Mouse (Mus musculus) B cell, adult 2 months (primary cell): ENCODE measurements around the gene Gas2l3.

Source experiments
- DNase-seq, 2 experiments: peaks; one replicate each; pipeline ENCODE4 v3.0.0; 2022

The Gas2l3 gene

DNA sequence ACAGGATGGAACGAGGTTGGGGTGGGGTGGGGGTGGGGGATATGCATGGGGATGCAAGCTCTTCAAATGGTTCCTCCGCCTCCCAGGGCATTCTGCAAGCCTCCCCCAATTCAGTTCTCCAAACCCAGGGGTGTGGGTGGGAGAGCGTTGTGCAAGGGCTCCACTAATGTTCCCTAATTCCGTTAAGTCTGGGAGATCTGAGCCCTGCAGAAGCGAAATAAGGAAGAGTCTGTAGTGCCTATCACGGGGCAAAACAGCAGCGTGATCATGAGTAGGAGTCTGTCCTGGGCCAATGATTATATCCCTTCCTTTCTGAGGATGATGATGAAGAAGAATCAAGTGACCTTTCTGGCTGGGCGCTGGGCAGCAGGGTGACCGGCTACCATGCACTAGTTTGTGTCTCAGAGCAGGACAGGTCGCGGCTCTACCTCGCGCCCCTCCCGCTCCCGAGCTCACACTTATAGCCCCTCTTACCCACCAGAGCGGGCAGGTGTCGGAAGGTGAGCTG is 598 bp downstream of the Gas2l3 start:
- no peak for DNase-seq

DNA sequence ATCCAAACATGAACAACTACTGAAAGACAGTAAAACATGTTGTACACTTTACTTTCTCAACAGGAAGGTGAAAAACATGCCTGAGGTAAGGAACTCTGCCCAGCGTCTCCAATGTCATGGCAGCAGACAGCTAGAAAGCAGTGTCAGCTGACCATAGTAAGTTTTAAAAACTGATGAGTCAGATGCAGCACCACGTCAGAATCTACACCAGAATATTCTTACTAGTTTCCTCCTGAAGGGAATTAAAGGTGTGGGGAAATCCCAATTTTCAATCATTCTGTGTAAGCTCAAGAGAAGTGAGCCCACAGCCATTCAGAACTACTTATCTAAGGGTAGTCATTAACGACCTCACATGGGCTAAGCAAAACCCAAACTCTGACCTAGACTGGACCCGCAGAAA is 1.1 kb downstream of the Gas2l3 start:
- no peak for DNase-seq

GRCm38 (mm10) chr10:89441961-89442360 is 1.8 kb downstream of the Gas2l3 start:
- DNase-seq = no peak

GRCm38 (mm10) chr10:89439380-89439779 is 4.4 kb downstream of the Gas2l3 start:
- no peak for DNase-seq

GRCm38 (mm10) chr10:89437996-89438395 is 5.8 kb downstream of the Gas2l3 start:
- no peak for DNase-seq

DNA sequence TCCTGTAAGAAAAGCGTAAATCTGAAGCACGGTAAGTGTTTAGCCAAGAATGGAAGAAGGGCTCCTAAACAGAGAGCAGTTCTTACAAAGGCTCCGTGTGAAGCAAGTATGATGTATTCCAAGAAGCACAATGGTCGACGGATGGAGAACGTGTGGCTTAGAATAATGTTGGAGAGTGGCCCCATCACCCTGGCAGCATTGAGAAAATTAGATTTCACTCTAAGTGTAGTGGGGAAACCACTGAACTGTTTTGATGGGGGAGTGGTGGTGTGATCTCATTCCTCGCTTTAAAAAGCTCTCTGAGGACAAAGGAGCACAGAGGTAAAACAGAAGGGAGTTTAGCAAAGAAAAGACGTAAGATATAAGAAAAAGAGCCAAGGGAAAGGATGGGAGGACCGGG is 6.3 kb downstream of the Gas2l3 start:
- no peak for DNase-seq

DNA sequence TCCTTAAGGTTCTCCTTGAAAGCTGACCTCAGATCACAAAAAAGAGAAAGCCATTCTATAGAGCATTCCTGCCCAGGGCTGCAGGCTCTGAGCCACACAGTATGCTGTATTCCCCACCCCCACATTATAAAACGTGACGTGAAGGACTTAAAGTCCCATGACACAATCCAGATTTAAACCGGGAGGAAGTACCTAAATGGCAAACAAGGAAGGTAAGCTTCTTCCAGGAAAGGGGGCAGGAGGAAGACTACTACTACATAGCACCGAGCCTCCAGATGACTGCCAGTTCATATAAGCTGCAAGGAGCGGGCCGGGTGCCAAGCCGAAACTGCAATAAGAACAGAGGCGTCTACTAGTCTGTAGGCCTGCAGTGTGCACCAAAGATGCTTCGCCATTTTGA is 7.8 kb downstream of the Gas2l3 start:
- no peak for DNase-seq

DNA sequence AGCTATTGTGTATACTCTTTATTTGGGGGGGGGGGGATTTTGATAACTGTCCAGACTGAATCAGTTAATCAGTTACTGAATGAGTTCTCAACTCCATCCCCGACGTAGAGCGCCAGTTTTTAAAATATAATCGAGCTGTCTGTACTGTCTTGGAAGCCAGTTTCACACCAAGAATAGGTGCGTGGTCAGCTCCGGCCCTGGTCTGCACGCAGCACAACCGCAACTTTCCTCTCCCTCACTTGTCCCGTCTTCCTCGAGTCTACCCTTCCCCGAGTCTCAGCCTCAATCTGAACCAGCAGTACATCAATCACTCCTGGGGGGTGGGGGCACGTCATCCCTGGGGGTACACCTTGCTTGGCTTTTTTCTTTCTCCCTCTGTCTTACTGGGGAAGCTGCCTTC is 8.4 kb downstream of the Gas2l3 start:
- no peak for DNase-seq

DNA sequence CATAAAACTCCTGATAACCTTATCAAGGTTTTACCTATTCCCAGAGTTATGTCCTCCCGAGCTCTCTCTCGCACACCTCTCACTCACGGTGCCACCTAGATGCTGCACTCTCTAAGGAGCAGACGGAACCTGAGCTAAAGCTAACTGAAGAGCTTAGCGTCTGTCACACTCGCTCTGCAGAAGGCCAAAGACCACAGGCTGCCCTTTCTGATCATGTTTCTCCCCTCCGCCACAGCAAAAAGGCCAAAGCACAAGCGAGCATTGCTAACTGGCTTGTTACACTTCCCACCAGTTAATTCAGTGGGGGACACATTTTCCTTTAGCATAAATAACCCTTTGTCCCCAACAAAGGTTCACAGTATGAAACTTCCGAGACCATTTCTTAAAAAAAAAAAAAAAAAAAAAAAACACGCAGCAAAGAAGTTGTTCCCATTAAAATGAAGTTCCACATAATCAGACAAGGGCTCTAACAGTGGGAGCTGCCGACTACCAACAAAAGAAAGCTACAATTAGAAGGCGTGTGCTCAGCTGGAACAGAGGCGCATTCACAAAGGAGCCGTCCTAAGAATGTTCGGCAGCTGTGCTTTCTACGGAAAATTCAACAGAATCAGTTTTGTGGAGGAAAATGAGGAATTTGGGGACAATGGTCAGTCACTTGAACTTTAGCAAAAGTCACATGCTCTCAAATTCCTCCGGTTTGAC is 9.1 kb downstream of the Gas2l3 start:
- DNase-seq = no peak

DNA sequence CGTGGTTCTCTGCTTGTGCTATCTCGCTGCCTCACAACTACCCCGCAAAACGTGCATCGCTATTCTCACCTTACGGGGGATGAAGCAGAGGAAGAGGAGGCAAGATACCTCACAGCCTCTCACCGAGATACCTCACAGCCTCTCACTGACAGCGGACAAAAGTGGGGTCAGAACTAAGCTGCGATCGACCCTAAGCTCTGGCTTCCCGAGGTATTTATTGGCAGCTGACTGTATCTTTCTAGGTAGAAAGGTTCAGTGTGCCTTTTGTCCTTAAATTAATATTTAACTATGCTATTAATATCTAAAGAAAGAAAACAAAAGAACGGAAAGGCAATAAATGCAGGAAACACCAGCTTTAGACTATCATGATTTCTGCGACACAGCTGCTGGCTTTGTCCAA is 11.0 kb downstream of the Gas2l3 start:
- DNase-seq = no peak

- DNase-seq = no peak
Measured at GRCm38 (mm10) chr10:89430751-89431150, 13.0 kb downstream of the Gas2l3 start.

DNA sequence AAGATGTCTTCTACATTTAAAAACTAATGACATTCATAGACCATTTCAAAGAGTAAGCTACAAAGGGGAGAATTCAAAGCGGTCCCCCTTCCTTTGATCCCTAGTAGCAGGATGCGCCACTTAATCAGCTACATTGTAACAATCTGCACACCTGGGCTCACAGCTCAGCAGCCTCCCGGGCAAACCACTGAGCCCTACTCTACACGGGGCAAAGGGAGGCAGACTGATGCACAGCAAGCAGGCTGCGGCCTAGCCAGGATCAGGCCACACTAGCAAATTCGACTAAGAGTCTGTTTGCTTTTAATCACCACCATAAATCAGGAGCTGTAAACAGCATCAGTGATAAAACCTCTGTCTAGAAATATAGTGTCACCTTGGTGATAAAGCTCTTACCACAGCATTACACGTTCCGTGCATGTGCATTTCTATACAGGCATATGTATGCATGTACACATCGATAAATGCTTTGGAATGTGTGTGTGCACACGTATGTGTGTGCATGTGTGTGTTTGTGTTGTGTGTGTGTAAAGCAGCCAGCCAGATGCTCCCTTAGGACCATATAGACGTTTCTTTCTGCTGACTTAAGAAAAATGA is 18.9 kb downstream of the Gas2l3 start:
- no peak for DNase-seq

GRCm38 (mm10) chr10:89424217-89424616 is 19.6 kb downstream of the Gas2l3 start:
- no peak for DNase-seq

DNA sequence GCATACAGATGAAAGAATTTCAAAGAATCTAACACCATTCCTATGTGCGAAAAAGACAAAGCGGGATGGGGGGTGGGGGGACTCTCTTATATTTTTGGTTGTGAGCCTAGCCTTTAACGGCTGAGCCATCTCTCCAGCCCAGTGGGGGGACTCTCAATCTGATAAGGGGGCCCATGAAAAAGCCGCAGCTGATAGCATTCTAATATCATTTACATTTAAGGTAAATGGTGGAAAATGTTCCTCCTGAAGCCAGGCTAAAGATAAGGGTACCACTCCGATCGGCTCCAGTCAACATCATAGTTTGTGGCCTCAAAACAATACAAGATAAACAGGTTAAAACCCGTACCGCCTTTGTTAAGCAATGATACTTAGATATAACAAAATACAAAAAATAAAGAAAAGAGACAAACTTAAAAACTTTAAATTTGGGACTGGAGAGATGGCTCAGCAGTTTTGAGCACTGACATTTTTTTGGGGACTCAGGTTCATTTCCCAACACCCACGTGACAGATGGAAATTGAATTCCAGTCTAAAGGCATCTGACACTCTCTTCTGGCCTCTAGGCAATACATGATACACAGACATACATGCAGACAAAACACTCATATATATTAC is 20.5 kb downstream of the Gas2l3 start:
- no peak for DNase-seq

DNA sequence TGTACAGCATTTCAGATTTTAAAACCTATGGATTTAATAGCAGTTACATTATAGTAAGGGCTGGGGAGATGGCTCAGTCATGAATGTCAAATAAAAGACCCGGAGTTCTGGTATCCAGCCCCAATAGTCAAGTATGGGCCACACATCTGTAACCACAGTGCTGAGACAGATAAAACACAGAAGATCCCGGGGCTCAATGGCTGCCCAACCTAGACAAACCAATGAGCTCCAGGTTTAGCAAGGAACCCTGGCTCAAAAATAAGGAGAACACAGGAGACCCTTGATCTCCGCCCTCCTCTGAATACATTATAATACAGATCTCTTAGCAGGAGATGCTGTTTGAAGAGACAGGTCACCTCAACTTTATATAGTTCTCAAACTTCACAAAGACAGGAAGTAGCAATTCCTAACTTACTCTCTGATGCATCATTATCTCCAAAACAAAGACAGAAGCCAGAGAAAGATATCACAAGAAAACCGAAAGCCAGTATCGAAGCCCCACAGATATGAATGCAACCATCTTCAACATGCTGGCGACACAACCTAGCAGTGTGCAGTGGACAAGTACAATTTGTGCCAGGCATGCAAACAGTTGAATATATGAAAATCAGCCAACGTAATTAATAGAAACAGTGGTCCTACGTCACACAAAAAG is 21.1 kb downstream of the Gas2l3 start:
- no peak for DNase-seq

DNA sequence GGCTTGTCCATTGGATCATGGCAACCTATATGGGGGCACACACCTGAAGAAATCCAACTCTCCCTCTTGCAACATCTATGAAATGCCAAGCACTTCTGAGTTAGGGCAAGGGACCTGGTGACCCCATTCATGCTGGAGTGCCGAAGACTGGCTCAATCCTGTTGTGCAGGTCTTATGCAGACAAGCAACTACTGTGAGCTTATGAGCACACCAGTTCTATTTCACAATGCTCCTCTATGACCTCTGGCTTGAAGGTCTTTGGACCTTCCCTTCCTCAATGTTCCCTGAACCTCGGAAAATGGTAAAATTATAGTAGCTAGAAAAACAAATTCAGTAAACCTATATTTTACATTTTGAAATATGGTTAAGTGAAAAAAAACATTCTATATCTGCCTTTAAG is 25.8 kb downstream of the Gas2l3 start:
- DNase-seq = no peak

- no peak for DNase-seq
Measured at GRCm38 (mm10) chr10:89415478-89415877, 28.3 kb downstream of the Gas2l3 start.

GRCm38 (mm10) chr10:89407551-89407950 is 36.2 kb downstream of the Gas2l3 start:
- DNase-seq = no peak

GRCm38 (mm10) chr10:89406733-89407484 is 36.9 kb downstream of the Gas2l3 start:
- peak in 1 of 2 experiments; percentile 2 for DNase-seq

GRCm38 (mm10) chr10:89404936-89405335 is 38.8 kb downstream of the Gas2l3 start:
- DNase-seq = no peak

DNA sequence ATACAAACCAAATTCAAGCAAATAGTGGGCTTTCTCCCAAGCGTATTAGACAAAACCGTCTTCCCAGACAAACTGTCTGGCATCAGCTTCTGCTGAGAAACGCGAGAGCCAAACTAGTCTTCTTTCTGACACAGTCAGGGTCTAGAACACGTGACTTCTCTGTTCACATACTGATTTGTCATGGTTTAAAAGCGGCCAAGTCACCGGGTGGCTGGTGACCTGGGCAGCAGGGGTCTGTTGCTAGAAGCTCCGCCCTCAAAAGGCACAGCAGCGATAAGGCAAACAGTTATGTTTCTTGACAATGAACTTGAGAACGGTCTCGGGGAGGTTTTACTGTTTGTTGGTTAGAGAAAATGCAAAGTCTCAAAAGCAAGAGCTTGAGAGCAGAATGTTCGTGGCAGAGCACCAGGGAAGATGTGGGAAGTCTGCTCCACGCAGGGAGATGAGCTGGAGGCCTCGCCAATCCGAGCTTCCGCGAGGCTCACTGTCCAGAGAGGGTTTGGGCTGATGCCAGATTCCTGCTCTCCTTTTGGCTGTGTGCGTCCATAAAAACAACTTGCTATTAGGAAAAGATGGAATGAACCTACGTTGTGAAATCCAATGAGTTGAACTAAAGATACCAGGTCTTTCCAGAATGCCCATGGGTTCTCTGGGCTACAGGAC is 43.0 kb downstream of the Gas2l3 start:
- DNase-seq = no peak

- DNase-seq = peak; percentile 31 to 43
Measured at GRCm38 (mm10) chr10:89395823-89396222, 47.9 kb downstream of the Gas2l3 start.
